ENCODE assay signal across 8 mouse cellular contexts in the genomic region with DNA sequence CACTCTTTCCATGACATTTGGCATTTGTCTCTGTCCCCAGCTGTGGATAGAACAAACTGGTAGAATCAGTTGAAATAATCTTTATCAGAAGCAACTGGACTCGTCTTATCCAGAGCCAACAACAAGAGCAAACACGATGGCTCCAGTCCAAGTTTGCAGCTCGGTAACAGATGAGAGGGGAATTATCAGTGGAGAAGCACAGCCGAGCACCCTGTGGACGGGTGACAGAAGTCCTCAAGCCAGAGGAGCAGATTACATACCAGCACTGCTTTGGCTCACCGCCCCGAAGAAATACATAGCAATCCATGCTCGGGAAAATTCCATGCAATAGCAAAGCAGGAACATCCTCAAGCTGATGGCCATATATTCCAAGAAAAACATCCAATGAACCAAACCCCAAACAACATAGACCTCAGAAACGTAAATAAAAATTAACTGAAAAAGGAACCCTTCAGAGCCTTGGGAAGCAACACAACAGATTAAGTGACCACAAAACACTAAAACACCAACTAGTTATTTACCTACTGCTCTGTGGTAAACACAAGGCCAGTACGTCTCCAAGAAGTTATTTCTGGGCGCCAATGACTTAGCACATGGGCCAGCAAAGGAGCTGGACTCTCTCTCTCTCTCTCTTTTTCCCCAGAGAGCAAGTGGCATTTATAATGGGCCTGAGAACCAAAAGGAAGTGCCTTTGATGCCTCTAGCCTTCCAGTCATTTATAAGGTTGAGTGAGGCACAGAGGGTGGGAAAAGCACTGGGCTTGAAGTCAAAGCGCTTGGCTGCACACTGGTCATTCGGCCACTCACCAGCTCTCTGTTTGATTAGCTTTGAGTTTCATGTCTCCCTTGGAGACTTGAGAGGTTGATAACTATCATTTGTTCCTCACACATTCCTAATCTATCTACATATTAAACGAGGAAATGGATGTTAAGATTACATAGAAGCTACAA.
DNase-seq lines count a peak whose midpoint lies in the region; ATAC-seq lines count a peak whose summit lies in the region.

No protein-coding gene starts in this region.

- 55% methylated on average over 14 of the region's 14 CpGs for WGBS in kidney, embryonic 15.5 days
- 88% methylated on average over 14 of the region's 14 CpGs for WGBS in forebrain, embryonic 12.5 days

- H3K4me2 ChIP-seq in kidney, embryonic 15.5 days, result no peak overlapping the region
- no peak overlapping the region for H3K4me2 ChIP-seq in forebrain, embryonic 12.5 days

- DNase-seq in cerebellum, adult 11-12 months, result peak; percentile 4
- DNase-seq in spleen, postnatal 36 days (ENCODE audit: low spot score in 2 of 2), result peak; percentile 4 to 11
- DNase-seq in spleen, postnatal 4 days (ENCODE audit: low spot score in 2 of 2), result no peak
- peak; percentile 42 for DNase-seq in testis, postnatal 10 days (ENCODE audit: low spot score)
- no peak for DNase-seq in frontal cortex, postnatal 36 days (ENCODE audit: low spot score in 2 of 2)

- no peak for ATAC-seq in cerebellum, adult (ENCODE audit: insufficient number of reproducible peaks, low FRiP score, low TSS enrichment)
- no peak for ATAC-seq in kidney, embryonic 15.5 days (replicated peaks; ENCODE audit: low FRiP score)
- ATAC-seq in forebrain, embryonic 12.5 days (ENCODE audit: low FRiP score), result no peak

- H3K4me3 ChIP-seq in kidney, embryonic 15.5 days (replicated peaks), result no peak overlapping the region
- no peak overlapping the region for H3K4me3 ChIP-seq in forebrain, embryonic 12.5 days (replicated peaks)

- H3K9ac ChIP-seq in kidney, embryonic 15.5 days, result no peak overlapping the region
- H3K9ac ChIP-seq in forebrain, embryonic 12.5 days, result no peak overlapping the region

- no peaks in the 10 kb centered on the region for H3K36me3 ChIP-seq in kidney, embryonic 15.5 days
- no peaks in the 10 kb centered on the region for H3K36me3 ChIP-seq in forebrain, embryonic 12.5 days (replicated peaks)

- no peaks in the 10 kb centered on the region for H3K9me3 ChIP-seq in kidney, embryonic 15.5 days (replicated peaks)
- H3K9me3 ChIP-seq in forebrain, embryonic 12.5 days, result no peaks in the 10 kb centered on the region

- no peaks in the 10 kb centered on the region for H3K27me3 ChIP-seq in kidney, embryonic 15.5 days
- H3K27me3 ChIP-seq in forebrain, embryonic 12.5 days, result no peaks in the 10 kb centered on the region

- peak overlapping the region; percentile 69 for H3K27ac ChIP-seq in kidney, embryonic 15.5 days
- H3K27ac ChIP-seq in forebrain, embryonic 12.5 days, result no peak overlapping the region

- H3K4me1 ChIP-seq in kidney, embryonic 15.5 days, result 0 out of 2 replicates have a peak, but pooled peaks cover 13% of the 10 kb centered on the region
- H3K4me1 ChIP-seq in forebrain, embryonic 12.5 days, result no peaks in the 10 kb centered on the region

Comparison
In these comparisons a context has a peak if more than half of its experiments do, and no peak if none do; other contexts are left out.
1. DNase-seq: peak in cerebellum, adult 11-12 months (single experiment), spleen, postnatal 36 days (2 of 2) and testis, postnatal 10 days (single experiment); none in spleen, postnatal 4 days (0 of 2) and frontal cortex, postnatal 36 days (0 of 2).